Mouse (Mus musculus): Measurements from ENCODE around the gene Hmcn2. TPM values are rescaled to one million over a fixed set of nuclear protein-coding genes. Genes with fewer than 3 reads are reported as not detected.

Gene Hmcn2
- total RNA-seq, 2 experiments from 2014 or later, result 21.6 to 36.8 TPM

DNA sequence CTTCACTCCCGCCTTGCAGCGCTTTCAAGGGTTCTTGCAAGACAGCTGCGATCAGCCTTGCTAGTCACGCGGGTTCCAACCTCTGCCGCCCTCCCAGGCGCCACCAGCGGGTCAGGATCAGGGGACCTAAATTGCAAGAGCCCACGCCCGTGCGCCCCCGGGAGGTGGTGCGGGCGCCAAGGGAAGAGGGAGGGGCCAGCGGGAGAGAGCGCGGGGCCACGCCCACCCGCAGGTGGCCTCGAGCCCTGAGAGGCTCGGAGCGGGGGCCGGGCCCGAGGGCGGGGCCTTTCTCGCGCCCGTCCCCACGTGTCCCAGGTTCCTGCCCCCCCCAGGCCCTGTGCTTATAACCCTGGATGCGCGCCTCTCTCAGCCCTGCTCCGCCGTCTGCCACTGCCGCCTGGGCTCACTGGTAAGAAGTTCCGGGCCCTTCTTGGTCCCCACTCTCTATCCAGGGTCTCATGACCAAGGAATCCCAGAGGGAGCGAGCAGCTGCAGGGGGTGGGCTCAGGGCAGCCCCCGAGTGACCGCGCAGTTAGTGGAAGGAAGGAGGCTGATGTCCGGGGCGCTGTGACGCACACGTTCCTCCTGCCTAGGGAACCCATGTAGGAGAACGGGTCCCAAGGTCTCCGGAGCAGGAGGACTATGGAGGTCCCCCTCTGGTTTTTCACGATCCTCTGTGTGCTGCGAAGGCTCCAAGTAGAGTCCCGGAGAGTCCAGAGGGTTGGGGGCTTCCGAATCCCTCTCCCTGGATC lies 155.9 kb downstream of the Hmcn2 start, which contains the start of gene Ass1:
Gene Ass1, plus strand, starts transcription at position 277 of the 752 bp plus-strand sequence.
- DNase-seq, result peak; percentile 86
- intact Hi-C loops (cut with DNase I), result no loop called here
- peak; percentile 51 for TF ChIP-seq CTCF (IDR thresholded peaks at IDR 0.05)
- Histone ChIP-seq H3K4me3 (peak within 1 kb of the TSS; percentile 81), H3K27ac (peak within 1 kb of the TSS; percentile 78)

DNA sequence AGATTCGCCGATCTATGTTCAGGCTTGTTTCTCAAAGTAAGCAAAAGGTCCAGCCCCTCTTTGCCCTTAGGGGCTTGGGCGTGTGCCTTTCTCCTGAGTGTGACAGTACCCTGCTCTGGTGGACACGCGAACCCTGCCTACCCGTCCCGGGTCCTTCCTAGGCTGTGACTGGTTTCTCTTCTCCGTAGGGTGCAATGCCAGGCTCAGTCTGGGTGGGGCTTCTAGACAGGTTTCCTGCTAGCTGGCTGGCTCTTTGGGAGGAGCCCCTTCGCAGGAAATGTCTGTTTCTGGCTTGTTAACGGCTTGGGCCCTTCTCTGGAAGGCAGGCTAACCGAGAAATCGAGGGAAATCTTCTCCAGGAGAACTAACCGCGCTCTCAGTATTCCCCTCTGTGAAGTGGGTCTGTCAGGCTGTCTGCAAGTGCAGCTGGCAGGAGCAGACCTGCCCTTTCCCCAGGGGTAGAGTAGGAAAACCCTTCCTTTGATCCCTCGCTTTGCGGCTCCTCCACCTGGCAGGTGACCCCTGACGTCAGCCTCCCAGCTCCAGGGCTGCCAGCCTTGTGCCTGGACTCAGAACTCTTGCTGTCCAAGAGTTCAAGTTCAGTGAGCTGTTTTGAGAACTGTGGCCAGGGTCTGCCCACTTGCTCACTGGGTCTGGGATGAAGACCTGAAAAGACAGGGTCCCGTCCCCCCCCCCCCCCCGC lies 156.6 kb downstream of the Hmcn2 start:
- Histone ChIP-seq H3K27ac (peak overlapping the region; percentile 78), H3K4me3 (peak overlapping the region; percentile 81)
- no peak for TF ChIP-seq CTCF (IDR thresholded peaks at IDR 0.05)
- intact Hi-C loops (cut with DNase I), result no loop called here
- no peak for DNase-seq

DNA sequence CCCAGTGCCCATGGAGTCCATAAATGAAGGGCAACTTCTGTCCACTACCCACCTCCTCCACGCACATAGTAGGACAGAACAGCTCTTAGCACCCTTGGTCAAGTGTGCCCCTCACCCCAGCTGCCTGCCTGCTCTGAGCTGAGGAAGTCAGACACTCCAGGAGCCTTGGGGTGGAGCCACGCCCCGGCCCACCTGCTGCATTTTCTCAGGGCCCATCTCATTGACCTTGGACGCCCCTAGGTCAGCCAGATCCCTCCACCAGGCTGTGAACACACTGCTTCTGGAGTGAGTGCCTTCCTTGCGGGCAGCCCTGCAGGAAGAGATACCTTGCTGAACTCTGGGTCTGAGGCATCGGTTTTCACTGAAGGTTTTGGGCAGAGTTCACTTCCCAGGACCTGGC lies 157.4 kb downstream of the Hmcn2 start:
- DNase-seq, result no peak
- TF ChIP-seq CTCF (IDR thresholded peaks at IDR 0.05), result no peak
- no peak overlapping the region for H3K4me3 ChIP-seq
- intact Hi-C loops (cut with DNase I), result loop anchor here (1.0 kb wide), 1 partner anchor 36 kb away; no protein-coding TSS in a partner anchor
- no peak overlapping the region for H3K27ac ChIP-seq

DNA sequence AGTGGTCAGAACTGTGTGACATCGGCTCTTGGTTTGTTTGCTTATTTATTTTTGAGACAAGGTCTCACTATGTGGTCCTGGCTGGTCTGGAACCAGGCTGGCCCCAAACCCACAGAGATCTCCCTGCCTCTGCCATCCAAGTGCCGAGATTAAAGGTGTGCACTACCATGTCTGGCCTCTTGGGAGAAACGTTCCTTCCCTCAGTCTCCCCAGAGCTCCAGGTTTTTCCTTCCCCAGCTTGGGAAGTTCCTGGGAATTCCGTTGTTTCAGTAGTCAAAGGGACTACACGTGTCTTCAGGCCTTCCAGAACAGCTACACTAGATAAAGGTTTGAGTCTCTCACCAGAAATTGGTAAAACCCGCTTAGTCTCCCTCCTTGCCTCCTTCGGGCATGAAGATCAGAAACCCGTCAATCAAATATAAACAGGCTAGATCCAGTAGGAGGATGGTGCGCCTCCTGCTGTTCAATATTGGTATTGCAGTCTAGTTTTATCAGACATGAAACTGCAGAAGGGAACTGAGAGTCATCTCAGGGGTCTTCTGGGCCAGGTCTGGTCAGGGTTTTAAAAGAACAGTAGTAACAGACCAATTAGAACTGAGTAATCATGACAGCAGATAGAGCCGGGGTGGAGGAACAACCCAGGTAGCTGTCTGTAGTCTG lies 158.3 kb downstream of the Hmcn2 start:
- intact Hi-C loops (cut with DNase I), result loop anchor here (1.0 kb wide), 1 partner anchor 37 kb away; no protein-coding TSS in a partner anchor
- TF ChIP-seq CTCF (IDR thresholded peaks at IDR 0.05), result peak; percentile 92
- H3K27ac ChIP-seq, result no peak overlapping the region
- no peak for DNase-seq
- no peak overlapping the region for H3K4me3 ChIP-seq

DNA sequence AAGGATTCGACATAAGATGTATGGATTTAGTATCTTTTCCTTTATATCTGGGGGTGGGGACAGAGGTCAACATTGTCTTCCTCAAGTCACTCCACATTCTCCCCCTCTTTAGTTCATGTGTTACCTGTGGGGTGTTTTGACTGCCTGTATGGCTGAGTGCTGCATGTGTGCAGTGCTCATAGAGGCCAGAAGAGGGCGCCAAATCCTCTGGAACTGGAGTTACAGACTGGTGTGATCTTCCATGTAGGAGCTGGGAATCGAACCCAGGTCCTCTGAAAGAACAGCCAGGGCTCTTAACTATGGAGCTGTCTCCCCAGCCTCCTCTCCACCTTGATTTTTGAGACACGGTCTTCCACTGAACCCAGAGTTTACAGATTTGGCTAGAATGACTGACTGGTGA lies 159.7 kb downstream of the Hmcn2 start:
- TF ChIP-seq CTCF (IDR thresholded peaks at IDR 0.05), result peak; percentile 65
- intact Hi-C loops (cut with DNase I), result no loop called here
- no peak for DNase-seq
- Histone ChIP-seq H3K27ac (no peak overlapping the region), H3K4me3 (no peak overlapping the region)

DNA sequence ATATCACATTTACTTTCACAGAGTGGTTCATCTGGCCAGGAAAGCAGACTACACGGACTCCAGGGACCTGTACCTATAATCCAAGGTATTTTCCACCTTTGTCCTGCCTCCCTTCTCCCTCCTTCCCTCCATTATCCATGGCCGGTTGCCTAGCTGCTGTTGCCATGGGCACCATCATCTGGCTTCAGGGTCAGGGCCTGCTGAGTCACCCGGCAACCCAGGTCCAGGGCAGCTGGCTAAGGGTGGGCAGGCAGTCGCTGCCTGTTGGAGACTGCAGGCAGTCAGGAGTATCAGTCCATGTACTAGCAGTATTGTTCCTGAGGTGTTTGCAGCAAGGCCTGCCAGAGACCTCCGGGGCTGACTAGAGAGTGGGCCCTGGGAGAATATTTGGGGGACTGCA lies 160.5 kb downstream of the Hmcn2 start:
- no peak overlapping the region for H3K4me3 ChIP-seq
- TF ChIP-seq CTCF (IDR thresholded peaks at IDR 0.05), result no peak
- intact Hi-C loops (cut with DNase I), result no loop called here
- no peak overlapping the region for H3K27ac ChIP-seq
- no peak for DNase-seq

DNA sequence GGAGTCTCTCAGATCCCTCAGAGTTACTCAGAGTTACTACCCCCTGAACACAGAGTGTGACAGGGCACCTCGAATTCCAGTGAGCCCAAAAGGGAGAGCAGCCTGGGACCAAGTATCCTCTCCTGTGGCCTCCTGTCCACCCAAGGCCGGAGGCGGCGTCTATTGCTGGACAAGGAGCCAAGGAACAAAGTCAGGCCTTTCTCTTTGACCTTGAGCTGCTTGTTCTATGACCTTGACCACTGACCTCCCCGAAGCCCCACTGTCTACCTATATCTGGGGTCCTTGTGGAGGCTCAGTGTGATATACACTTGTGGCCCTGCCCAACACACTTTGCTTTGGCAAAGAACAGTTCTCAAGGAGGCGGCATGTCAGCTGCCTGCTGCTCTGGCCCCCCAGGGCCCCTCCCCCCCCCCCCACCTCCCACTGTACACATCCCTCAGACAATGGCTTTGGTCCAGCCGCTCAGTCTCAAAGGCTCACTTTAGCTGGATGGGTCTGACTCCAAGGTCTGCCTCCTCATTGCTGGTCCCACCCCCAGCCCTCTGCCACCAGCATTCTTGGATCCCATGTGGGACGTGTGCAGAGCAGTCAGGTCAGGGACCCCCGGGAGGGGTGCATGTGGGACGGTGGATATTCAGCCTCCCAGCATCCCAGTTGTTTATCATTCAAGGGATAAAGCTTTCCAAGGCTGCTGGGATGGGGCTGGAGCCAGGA lies 162.0 kb downstream of the Hmcn2 start:
- intact Hi-C loops (cut with DNase I), result no loop called here
- H3K27ac ChIP-seq, result no peak overlapping the region
- DNase-seq, result no peak
- H3K4me3 ChIP-seq, result no peak overlapping the region
- TF ChIP-seq CTCF (IDR thresholded peaks at IDR 0.05), result no peak

DNA sequence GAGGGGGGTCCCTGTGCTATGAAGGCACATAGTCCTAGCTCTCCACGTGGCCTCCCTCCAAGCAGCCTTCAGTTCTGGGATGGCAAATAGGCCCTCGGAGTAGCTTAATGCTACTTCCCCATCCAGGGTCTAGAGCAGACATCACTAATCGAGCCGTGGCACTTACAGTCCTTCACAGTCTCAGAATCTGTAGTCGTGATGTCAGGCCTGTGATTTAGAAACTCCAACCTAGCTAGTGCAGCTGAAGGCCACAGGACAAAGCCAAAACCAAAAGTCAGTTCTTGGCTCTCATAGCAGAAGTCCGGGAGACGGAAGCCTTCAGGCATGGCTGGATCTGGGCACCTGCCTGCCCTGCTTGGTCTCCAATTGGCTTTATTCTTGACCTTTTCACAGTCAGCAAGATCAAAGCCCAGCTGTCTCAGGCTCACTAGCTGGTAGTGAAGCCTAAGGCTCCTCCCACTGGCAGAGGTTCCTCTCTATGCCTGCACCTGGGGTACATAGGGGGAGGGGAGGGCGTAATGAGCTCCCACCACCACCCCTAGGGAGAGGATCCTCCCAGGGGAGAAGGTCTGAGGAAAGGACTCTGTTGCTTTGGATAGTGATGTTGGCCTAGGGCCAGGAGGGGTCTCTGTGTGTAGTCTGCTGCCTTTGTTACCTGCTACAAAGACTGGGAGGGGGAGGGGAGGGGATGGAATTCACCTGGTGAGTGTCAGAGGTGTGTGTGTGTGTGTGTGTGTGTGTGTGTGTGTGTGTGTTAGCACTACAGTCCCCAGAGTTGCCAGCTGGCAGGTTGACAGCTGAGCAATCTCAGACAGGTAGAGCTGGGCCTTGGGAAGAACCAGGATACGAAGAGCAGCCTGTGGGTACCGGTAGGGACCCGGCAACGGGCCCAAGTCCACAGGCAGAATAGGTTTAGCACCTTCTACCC lies 163.3 kb downstream of the Hmcn2 start:
- Histone ChIP-seq H3K27ac (no peak overlapping the region), H3K4me3 (no peak overlapping the region)
- intact Hi-C loops (cut with DNase I), result no loop called here
- DNase-seq, result no peak
- TF ChIP-seq CTCF (IDR thresholded peaks at IDR 0.05), result no peak

DNA sequence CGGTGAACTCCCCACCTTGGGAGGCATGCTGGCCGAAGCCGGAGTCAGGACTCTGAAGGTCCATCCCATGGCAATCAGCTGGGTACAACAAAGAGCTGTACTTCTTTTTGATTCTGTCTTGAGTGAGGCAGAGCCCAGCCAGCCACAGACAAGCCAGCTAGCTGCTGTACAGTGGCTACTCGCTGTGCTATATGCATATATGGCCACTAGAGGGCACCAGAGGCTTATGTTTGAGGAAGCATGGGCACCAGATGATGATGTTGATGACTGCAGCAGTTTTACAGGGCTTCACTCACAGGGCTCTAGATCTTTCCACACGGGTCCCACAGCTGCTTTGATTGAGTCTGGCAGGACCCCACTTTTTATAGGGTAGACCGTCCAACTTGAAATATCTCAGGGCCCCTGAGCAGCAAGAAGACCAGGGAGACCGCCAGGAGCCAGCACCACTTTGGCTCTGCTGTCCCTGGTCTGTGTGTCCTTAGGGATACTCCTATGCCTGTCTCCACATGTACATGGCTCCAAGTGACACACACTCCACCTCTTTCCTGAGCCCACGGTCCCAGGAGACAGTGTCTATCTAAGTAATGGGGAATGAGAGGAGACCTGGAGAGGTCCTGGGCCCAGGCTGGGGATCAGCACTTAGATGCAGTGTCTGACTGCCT lies 168.8 kb downstream of the Hmcn2 start:
- peak; percentile 84 for DNase-seq
- Histone ChIP-seq H3K27ac (no peak overlapping the region), H3K4me3 (no peak overlapping the region)
- intact Hi-C loops (cut with DNase I), result loop anchor here (1.0 to 5.0 kb wide), 2 partner anchors 172 to 189 kb away; partner anchors contain the start of gene Exosc2
- peak; percentile 94 for TF ChIP-seq CTCF (IDR thresholded peaks at IDR 0.05)

DNA sequence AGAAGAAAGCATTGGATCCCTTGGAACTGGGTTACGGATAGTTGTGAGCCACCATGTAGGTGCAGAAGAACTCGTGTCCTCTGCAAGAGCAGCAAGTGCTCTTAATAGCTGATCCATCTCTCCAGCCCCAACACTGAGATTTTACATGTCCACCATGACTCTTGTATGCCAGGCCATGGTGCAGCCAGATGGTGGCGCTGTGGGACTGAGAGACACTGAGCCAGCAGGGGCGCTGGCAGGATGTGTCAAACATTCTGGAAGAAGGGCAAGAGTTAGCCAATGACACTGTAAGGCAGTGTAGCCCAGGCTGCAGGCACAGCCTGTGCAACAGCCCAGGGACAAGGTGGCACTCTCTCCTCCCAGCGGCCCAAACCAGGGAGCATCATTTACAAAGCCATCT lies 170.0 kb downstream of the Hmcn2 start:
- H3K27ac ChIP-seq, result no peak overlapping the region
- intact Hi-C loops (cut with DNase I), result loop anchor here (5.0 kb wide), 1 partner anchor 188 kb away; the partner anchor contains the start of gene Exosc2
- H3K4me3 ChIP-seq, result no peak overlapping the region
- peak; percentile 78 for DNase-seq
- TF ChIP-seq CTCF (IDR thresholded peaks at IDR 0.05), result peak; percentile 81

DNA sequence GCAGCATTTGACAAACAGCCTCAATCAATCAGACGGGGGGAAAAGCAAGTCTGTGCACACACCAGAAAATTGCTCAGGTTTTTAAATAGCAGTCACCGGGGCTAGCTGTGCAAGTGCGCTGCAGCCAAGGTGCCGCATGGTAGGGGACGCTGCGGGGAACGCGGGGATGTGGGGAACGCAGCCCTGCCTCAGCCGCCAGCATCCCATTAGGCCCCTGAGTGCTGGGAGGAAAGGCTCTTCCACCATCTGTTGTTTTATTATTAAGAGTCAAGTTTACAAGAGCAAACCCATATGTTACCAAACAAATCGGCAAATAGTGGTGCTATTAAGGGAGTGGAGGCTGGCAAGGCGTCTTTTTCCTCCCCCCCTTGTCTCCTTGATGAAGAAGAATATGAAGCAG lies 175.0 kb downstream of the Hmcn2 start:
- Histone ChIP-seq H3K4me3 (no peak overlapping the region), H3K27ac (no peak overlapping the region)
- TF ChIP-seq CTCF (IDR thresholded peaks at IDR 0.05), result no peak
- no peak for DNase-seq
- intact Hi-C loops (cut with DNase I), result no loop called here
